Mouse (Mus musculus) embryonic facial prominence, embryonic 10.5 days (tissue): Measurements from ENCODE around the gene Pdss1. TPM values are rescaled to one million over a fixed set of nuclear protein-coding genes. Genes with fewer than 3 reads are reported as not detected.
"Not testable (repeated sequence)": the region's sequence is repeated elsewhere in the genome, so short reads cannot be mapped to it uniquely, and the experiment has no call there.

Experiments
- DNase-seq: peaks from one replicate; pipeline ENCODE4 v3.0.0-alpha.2; 2017; ENCODE audit warnings: low spot score
- H3K27ac ChIP-seq: fragments of 300-500 bp; sonication (generic); replicated peaks from 2 replicates; pipeline ENCODE4 v1.5.1; 2016; ENCODE audit warnings: mild to moderate bottlenecking
- H3K27me3 ChIP-seq: fragments of 300-500 bp; sonication (generic); replicated peaks from 2 replicates; pipeline ENCODE4 v1.6.1; 2016; ENCODE audit warnings: low read depth, mild to moderate bottlenecking; ENCODE audit not compliant: poor library complexity, severe bottlenecking
- H3K36me3 ChIP-seq: fragments of 300-500 bp; sonication (generic); replicated peaks from 2 replicates; pipeline ENCODE4 v1.6.1; 2016; ENCODE audit warnings: mild to moderate bottlenecking, moderate library complexity
- H3K4me1 ChIP-seq: fragments of 300-500 bp; sonication (generic); 2 replicates; pipeline ENCODE4 v1.6.1; 2016
- H3K4me3 ChIP-seq: fragments of 300-500 bp; sonication (generic); 2 replicates; pipeline ENCODE4 v1.5.1; 2016; ENCODE audit warnings: mild to moderate bottlenecking, moderate library complexity
- H3K9me3 ChIP-seq: fragments of 300-500 bp; sonication (generic); 2 replicates; pipeline ENCODE4 v1.6.1; 2016; ENCODE audit warnings: mild to moderate bottlenecking
- WGBS: fragments of 180-500 bp; shearing (Covaris S2); methylation state at CpG from one replicate; pipeline ENCODE4 v1.1.7; 2016; 5-methylcytosine and 5-hydroxymethylcytosine counted together
- polyA plus RNA-seq: library from polyadenylated mRNA; unstranded; fragments of >200 nt; fragmentation: Nextera tagmentation; extraction: Ambion mirVana; gene quantifications from 2 replicates; pipeline ENCODE4 v1.2.1, GENCODE M21; 2016

Pdss1 gene
- polyA plus RNA-seq, 1 experiment from 2014 or later: 24.2 TPM

DNA sequence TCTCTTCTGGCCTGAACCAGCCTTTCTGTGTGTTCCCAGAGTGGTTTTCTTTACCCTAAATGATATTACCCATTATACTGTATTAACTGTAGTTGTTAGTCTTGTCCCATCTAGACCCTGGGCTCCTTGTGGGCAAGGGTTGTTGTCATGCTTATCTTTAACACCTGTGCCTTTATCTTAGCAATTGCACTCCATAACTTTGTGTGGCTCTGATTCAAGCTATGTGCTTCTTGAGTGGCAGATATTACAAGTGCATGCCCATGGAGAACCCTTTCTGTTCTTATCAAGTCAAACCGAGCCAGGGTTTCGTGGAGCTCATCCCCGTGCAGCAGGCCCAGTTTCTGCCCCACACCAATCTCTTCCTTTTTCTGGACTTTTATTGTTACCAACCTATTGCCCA lies 8.6 kb downstream of the Pdss1 start:
- Histone ChIP-seq H3K4me1 (no peaks in the 10 kb centered on the region), H3K27me3 (no peaks in the 10 kb centered on the region), H3K4me3 (no peak overlapping the region), H3K36me3 (peaks cover 57% of the 10 kb centered on the region), H3K9me3 (no peaks in the 10 kb centered on the region), H3K27ac (no peak overlapping the region)
- WGBS: 94% methylated on average over 3 of the region's 3 CpGs
- DNase-seq: no peak

DNA sequence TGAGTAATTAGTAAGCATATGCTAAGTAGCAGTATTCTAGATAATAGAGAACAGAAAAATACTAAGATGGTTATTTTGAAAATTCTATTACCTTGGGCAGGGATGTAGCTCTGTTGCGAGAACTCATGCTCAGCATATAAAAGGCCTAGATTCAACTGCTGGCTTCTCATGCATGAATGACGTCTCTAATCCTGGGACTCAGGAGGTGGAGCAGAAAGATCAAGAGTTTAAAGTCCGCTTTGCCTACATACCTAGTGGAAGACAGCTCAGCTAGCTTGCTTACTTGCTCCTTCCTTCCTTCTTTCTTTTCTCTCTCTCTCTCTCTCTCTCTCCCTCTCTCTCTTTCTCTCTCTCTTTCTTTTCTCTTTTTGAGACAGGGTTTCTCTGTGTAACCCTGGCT lies 19.1 kb downstream of the Pdss1 start:
- no peak overlapping the region for H3K27ac ChIP-seq
- H3K27me3 ChIP-seq: no peaks in the 10 kb centered on the region
- no peaks in the 10 kb centered on the region for H3K4me1 ChIP-seq
- H3K4me3 ChIP-seq: no peak overlapping the region
- peaks cover 67% of the 10 kb centered on the region for H3K36me3 ChIP-seq
- no peak for DNase-seq
- WGBS: 80% methylated on average over 3 of the region's 3 CpGs
- H3K9me3 ChIP-seq: no peaks in the 10 kb centered on the region

DNA sequence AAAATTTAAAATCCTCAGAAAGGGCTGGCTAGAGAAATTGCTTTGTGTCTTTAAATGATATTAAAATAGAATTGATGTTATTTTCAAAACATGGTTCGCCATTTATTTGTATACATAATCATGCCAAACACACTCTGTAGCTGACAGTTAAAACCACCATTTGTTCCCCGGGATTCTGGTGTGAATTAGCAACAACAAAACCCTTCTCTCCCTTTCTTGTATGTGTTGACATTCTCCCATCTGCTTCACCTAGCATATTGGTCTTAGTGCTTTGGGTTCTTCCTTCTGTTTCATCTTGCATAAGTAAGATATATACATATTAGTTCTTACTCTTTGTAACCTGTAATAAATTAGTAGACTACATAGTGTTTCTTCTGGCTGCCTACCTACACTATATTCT lies 23.3 kb downstream of the Pdss1 start:
- Histone ChIP-seq H3K4me1 (no peaks in the 10 kb centered on the region), H3K9me3 (no peaks in the 10 kb centered on the region), H3K27me3 (no peaks in the 10 kb centered on the region), H3K36me3 (peaks cover 71% of the 10 kb centered on the region), H3K27ac (no peak overlapping the region), H3K4me3 (no peak overlapping the region)
- 89% methylated on average over 2 of the region's 2 CpGs for whole genome bisulfite sequencing
- DNase-seq: no peak

DNA sequence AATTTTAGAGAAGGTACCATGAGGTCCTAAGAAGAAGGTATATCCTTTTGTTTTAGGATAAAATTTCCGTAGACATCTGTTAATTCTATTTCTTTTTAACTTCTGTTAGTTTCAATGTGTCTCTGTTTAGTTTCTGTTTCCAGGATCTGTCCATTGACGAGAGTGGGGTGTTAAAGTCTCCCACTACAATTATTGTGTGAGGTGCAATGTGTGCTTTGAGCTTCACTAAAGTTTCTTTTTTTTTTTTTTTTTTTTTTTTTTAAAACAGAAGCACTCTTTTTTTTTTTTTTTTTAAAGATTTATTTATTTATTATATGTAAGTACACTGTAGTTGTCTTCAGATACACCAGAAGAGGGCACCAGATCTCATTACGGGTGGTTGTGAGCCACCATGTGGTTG lies 30.6 kb downstream of the Pdss1 start:
- not testable (repeated sequence) for H3K4me3 ChIP-seq, H3K27ac ChIP-seq, H3K9me3 ChIP-seq, DNase-seq, H3K27me3 ChIP-seq, H3K4me1 ChIP-seq
- 88% methylated on average over 3 of the region's 3 CpGs for WGBS
- peaks cover 28% of the 10 kb centered on the region for H3K36me3 ChIP-seq

DNA sequence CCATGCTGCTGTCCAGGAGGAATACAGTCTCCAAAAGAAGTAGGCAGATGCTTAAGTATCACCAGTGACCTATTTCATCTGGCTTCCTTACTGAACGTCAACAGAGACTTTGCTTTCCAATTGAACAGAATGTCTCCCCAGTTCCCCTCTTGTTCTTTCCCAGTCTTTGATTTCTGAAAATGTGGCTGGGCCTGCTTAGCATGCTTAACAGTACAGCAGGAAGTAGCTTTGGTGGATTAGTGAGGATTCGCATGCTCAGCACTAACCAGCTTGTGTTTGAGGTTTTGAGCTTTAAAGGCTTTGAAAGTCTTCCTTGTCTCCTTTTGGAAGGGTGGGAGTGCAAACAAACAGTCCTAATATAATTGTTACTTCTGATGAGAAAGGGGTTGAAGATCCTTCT lies 32.9 kb downstream of the Pdss1 start:
- no peak for DNase-seq
- 84% methylated on average over 2 of the region's 2 CpGs for WGBS
- Histone ChIP-seq H3K4me1 (no peaks in the 10 kb centered on the region), H3K4me3 (no peak overlapping the region), H3K9me3 (no peaks in the 10 kb centered on the region), H3K36me3 (peaks cover 40% of the 10 kb centered on the region), H3K27me3 (no peaks in the 10 kb centered on the region), H3K27ac (no peak overlapping the region)

DNA sequence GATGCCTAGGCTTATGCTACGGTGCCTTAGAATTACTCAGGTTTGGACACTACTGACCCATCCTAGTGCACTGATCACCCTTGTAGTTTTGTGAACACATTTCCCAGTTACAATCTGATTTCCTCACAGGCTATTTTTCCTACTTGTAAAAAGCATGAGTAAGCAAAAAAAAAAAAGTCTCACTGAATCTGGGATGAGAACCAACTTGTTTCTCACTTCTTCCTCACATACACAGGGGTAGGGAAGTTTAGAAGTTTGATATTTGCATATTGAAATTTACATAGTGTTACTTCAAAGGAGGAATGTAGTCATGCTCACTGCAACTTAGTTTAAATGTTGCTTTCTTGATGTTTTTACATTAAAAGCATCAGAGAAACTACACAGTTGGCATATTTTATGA lies 38.2 kb downstream of the Pdss1 start:
- Histone ChIP-seq H3K36me3 (peaks cover 56% of the 10 kb centered on the region), H3K9me3 (no peaks in the 10 kb centered on the region), H3K27ac (no peak overlapping the region), H3K4me1 (no peaks in the 10 kb centered on the region), H3K27me3 (no peaks in the 10 kb centered on the region), H3K4me3 (no peak overlapping the region)
- no peak for DNase-seq
- 98% methylated on average over 1 of the region's 1 CpGs for WGBS

DNA sequence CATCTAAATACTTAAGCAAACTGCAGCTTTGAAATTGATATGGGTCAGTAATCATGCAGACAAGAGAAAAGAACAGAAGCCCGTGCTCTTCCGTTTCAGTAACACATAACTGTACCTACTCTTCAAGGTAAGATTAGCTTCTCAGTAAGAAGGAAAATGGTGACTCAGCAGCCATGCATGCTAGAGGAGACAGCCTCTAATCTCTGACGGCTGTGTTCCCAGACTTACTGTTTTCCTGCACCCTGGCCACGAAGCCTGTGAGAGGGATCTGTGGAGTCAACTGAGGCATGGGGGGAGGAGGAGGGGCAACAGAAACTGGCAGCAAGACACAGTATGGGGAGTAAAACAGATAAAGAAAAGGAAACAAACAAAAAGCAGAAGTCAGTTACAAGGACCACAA lies 54.6 kb downstream of the Pdss1 start:
- Histone ChIP-seq H3K9me3 (no peaks in the 10 kb centered on the region), H3K27ac (no peak overlapping the region), H3K27me3 (no peaks in the 10 kb centered on the region), H3K4me1 (no peaks in the 10 kb centered on the region), H3K4me3 (no peak overlapping the region), H3K36me3 (peaks cover 19% of the 10 kb centered on the region)
- DNase-seq: no peak
- WGBS: 67% methylated on average over 4 of the region's 4 CpGs

DNA sequence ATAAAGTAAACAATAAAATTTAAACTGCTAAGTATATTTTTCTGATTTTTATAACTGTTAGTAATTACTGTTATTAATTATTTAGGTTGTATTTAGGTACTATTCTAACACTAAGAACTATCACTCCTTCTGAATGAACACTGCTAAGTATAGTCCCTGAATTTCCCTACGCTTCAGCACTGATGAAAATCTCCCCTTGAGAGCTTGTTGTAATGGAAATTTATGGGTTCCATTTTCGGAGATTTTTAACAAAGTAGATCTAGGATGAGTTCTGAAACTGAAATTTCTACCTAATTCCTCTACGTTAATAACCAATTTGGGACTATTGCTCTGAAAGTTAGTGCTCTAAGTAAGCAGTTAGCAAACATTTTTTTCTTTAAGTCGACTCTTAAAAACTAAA lies 59.0 kb downstream of the Pdss1 start:
- no peak overlapping the region for H3K27ac ChIP-seq
- DNase-seq: no peak
- WGBS: 93% methylated on average over 4 of the region's 4 CpGs
- no peaks in the 10 kb centered on the region for H3K4me1 ChIP-seq
- no peak overlapping the region for H3K4me3 ChIP-seq
- peaks cover 13% of the 10 kb centered on the region for H3K36me3 ChIP-seq
- no peaks in the 10 kb centered on the region for H3K27me3 ChIP-seq
- no peaks in the 10 kb centered on the region for H3K9me3 ChIP-seq

DNA sequence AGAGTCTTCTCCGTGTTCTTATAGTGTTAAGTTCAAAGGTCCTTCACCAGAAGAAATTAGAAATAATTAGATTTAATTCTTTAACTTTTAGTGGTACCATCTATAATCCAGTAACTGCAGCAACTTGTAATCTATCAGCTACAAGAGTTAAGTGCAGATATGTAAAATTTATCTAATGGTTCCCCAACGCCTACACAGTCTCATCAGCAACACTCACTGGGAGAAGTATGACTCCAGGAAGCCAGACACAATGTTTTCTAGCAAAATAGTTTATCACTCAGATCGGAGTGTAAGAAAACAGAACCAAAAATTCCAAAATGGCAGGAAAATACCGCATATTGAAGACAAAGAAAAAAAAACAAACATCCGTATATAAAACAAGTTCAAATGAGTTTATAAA lies 60.6 kb downstream of the Pdss1 start:
- peaks cover 9% of the 10 kb centered on the region; the same call in 1 of the 2 replicates for H3K36me3 ChIP-seq
- no peak for DNase-seq
- H3K4me1 ChIP-seq: no peaks in the 10 kb centered on the region
- no peak overlapping the region for H3K4me3 ChIP-seq
- no peak overlapping the region for H3K27ac ChIP-seq
- H3K27me3 ChIP-seq: no peaks in the 10 kb centered on the region
- H3K9me3 ChIP-seq: no peaks in the 10 kb centered on the region
- 94% methylated on average over 5 of the region's 5 CpGs for WGBS

DNA sequence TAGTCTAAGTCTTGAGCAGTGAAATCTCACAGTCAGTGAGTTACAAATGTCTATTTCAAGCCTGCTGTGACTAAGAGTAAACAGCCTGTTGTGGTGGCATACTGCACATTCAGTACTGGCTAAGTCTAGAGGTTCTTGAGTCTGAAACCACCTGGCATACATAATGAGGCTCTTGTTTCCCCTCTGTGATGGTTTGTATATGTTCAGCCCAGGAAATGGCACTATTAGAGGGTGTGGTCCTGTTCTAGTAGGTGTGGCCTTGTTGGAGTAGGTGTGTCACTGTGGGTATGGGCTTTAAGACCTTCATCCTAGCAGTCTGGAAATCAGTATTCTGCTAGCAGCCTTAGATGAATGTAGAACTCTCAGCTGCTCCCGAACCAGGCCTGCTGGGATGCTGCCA lies 62.1 kb downstream of the Pdss1 start:
- H3K4me1 ChIP-seq: no peaks in the 10 kb centered on the region
- no peak for DNase-seq
- WGBS: 79% methylated on average over 1 of the region's 1 CpGs
- H3K9me3 ChIP-seq: no peaks in the 10 kb centered on the region
- no peaks in the 10 kb centered on the region for H3K27me3 ChIP-seq
- H3K36me3 ChIP-seq: peaks cover 14% of the 10 kb centered on the region; the same call in 1 of the 2 replicates
- H3K4me3 ChIP-seq: no peak overlapping the region
- no peak overlapping the region for H3K27ac ChIP-seq

DNA sequence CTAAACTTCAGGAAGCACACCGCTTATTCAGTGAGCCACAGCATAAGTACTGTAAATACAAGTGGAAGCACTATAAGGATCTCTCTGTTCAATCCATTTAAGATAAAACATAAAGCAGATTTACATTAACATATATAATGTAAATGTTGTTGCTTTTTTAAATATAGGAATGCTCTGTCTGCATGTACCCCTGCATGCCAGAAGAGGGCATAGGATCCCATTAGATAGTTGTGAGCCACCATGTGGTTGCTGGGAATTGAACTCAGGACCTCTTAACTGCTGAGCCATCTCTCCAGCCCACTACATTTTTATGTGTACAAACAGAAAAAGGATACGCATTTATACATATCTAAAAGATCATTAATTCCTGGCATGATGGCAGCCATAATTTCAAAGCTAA lies 66.4 kb downstream of the Pdss1 start:
- no peak for DNase-seq
- Histone ChIP-seq H3K4me1 (no peaks in the 10 kb centered on the region), H3K36me3 (peaks cover 14% of the 10 kb centered on the region; the same call in 1 of the 2 replicates), H3K27me3 (no peaks in the 10 kb centered on the region), H3K9me3 (no peaks in the 10 kb centered on the region), H3K27ac (no peak overlapping the region), H3K4me3 (no peak overlapping the region)
- 95% methylated on average over 2 of the region's 2 CpGs for WGBS

DNA sequence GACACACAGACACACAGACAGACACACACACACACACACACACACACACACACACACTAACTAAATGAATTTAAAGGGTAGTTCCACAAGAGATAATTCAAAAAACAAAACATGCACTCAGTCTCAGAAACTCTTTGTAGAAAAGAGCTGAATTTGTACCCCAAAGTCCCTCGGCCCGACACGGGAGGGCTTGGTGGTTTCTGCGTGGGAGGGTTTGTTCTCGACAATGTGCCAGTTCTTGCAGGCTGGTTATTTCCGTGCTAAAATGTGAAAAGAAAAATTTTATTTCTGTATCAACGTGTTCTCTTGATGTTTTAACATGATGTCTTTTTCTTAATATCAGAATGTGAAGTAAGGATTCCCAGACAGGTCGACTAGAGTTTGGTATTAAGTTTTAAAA lies 66.9 kb downstream of the Pdss1 start:
- Histone ChIP-seq H3K27ac (no peak overlapping the region), H3K4me3 (no peak overlapping the region), H3K9me3 (no peaks in the 10 kb centered on the region), H3K36me3 (peaks cover 13% of the 10 kb centered on the region; the same call in 1 of the 2 replicates), H3K4me1 (no peaks in the 10 kb centered on the region), H3K27me3 (no peaks in the 10 kb centered on the region)
- DNase-seq: no peak
- WGBS: 97% methylated on average over 8 of the region's 8 CpGs

DNA sequence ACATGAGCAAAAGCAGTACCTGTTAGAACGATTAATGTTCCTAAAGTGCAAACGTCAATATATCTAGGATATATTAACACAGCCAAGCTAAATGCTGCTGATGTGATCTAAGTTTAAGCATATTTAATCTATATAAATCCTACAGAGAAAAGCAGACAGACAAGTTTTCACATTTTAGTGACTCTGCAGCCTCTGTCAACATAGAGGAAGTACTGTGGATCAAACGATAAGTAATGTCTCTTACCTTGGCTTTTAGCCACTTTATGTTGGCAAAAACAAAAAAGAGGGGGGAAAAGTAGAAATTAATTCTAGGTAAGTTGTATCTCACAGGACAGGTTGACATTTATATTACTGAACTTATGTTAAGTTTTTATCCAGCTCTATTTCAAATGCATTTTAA lies 67.6 kb downstream of the Pdss1 start:
- no peak for DNase-seq
- Histone ChIP-seq H3K4me1 (no peaks in the 10 kb centered on the region), H3K27ac (no peak overlapping the region), H3K9me3 (no peaks in the 10 kb centered on the region), H3K4me3 (no peak overlapping the region), H3K27me3 (no peaks in the 10 kb centered on the region), H3K36me3 (peaks cover 6% of the 10 kb centered on the region; the same call in 1 of the 2 replicates)
- 95% methylated on average over 3 of the region's 3 CpGs for WGBS

DNA sequence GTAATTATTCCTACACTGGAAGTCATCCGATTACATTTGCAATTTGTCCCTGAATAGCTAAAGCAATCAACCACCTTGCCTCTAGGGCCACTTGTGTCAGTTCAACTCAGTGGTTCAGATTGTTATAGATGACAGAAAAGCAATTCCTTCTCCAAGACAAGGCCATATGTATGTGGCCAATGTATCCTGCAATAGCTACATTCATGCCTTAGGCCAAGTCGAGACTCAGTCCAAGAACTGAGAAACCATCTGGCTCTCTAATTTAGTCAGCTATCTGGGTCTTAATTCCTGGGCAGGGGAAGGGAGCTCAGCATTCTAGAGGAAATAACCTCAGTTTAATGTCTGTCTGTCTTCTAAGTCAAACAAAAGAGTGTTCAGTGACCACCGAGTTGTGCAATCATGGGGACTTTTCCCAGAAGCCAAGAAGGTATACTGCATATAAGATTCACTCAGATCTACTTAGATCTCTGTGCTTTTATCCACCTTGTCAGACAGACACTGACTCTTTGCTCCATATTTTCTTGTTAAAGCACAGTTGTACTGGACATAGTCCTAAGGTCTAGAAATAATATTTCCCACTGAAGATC lies 82.2 kb downstream of the Pdss1 start:
- no peaks in the 10 kb centered on the region for H3K9me3 ChIP-seq
- 69% methylated on average over 3 of the region's 3 CpGs for WGBS
- H3K4me3 ChIP-seq: no peak overlapping the region
- no peaks in the 10 kb centered on the region for H3K4me1 ChIP-seq
- no peak overlapping the region for H3K27ac ChIP-seq
- no peaks in the 10 kb centered on the region for H3K36me3 ChIP-seq
- no peak for DNase-seq
- no peaks in the 10 kb centered on the region for H3K27me3 ChIP-seq
